Mouse (Mus musculus) megakaryocyte, embryonic 14.5 days (primary cell): Measurements from ENCODE around the gene Pik3r4.

Experiments used
- FLI1 ChIP-seq: IDR thresholded peaks from 2 replicates; pipeline ENCODE4 v1.6.1; 2012; ENCODE audit warnings: low read length, inconsistent platforms, mixed read lengths
- GATA1 ChIP-seq: IDR thresholded peaks from 3 replicates; pipeline ENCODE4 v1.6.1; 2012; ENCODE audit warnings: mixed read lengths, low read length, inconsistent platforms, borderline replicate concordance

DNA sequence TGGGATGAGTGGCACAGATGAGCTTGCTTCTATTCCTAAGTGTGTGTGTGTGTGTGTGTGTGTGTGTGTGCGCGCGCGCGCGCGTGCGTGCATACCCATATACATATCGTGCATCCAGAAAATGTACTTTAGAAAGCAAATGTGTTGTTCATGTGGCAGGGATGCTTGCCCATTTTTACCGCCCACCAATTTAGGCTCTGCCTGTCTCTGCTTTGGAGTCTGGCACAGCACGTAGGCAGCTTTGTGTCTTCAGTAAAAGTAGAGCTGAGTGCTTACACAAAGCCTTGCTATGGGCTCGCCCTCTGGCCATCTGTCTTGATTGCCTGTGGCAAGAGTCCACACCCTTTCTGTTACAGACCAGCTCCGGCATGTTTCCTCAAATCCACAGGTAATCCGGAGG is 49.7 kb downstream of the Pik3r4 start:
- TF ChIP-seq GATA1 (no peak), FLI1 (no peak)
